Mouse (Mus musculus) liver, embryonic 14.5 days (tissue): ENCODE results near the gene Arfgef2. TPM values are rescaled to one million over a fixed set of nuclear protein-coding genes. Genes with fewer than 3 reads are reported as not detected.

ENCODE experiments used
- ATAC-seq: fragments of 200-750 bp; cut with Nextera tagmentation; 2 replicates; pipeline ENCODE4 v1.8.0; 2017; ENCODE audit warnings: moderate number of reproducible peaks, mild to moderate bottlenecking, moderate library complexity; ENCODE audit not compliant: insufficient read depth
- DNase-seq, 3 experiments: peaks; one replicate each; pipeline ENCODE4 v3.0.0-alpha.2; 2012 to 2013; ENCODE audit warnings: low read depth in 3 of 3, low spot score in 3 of 3
- H3K27ac ChIP-seq: fragments of 300-500 bp; sonication (generic); 2 replicates; pipeline ENCODE4 v1.5.1; 2014; ENCODE audit warnings: moderate library complexity, mild to moderate bottlenecking, control low read depth, inconsistent platforms
- H3K27me3 ChIP-seq: fragments of 300-500 bp; sonication (generic); 2 replicates; pipeline ENCODE4 v1.6.1; 2014; ENCODE audit warnings: mild to moderate bottlenecking, low read length, moderate library complexity; ENCODE audit not compliant: control insufficient read depth, insufficient read depth
- H3K36me3 ChIP-seq: fragments of 300-500 bp; sonication (generic); replicated peaks from 2 replicates; pipeline ENCODE4 v1.6.1; 2014; ENCODE audit warnings: low read depth; ENCODE audit not compliant: control insufficient read depth, insufficient read depth
- H3K4me1 ChIP-seq, 2 experiments: fragments of 200-500 bp in 1 of 2; fragments of 300-500 bp in 1 of 2; sonication (generic) in 1 of 2; replicated peaks; 2 replicates each; pipeline ENCODE4 v1.6.1; 2012 to 2014; ENCODE audit warnings: antibody characterized with exemption in 1 of 2, inconsistent platforms in 1 of 2, low read length in 1 of 2; ENCODE audit not compliant: control insufficient read depth in 2 of 2, insufficient read depth in 2 of 2
- H3K4me2 ChIP-seq: fragments of 300-500 bp; sonication (generic); 2 replicates; pipeline ENCODE4 v1.6.1; 2014; ENCODE audit warnings: low read depth, mild to moderate bottlenecking, control low read depth, moderate library complexity
- H3K4me3 ChIP-seq, 2 experiments: fragments of 200-500 bp in 1 of 2; fragments of 300-500 bp in 1 of 2; sonication (generic) in 1 of 2; 2 replicates each; pipeline ENCODE4 v1.5.1; 2012 to 2014; ENCODE audit warnings: low read depth in 2 of 2, low read length in 2 of 2, mild to moderate bottlenecking in 2 of 2, control low read depth in 1 of 2, inconsistent platforms in 1 of 2, moderate library complexity in 1 of 2; ENCODE audit not compliant: insufficient read depth in 1 of 2
- H3K9ac ChIP-seq: fragments of 300-500 bp; sonication (generic); replicated peaks from 2 replicates; pipeline ENCODE4 v1.6.1; 2014; ENCODE audit warnings: mild to moderate bottlenecking, control low read depth, moderate library complexity
- H3K9me3 ChIP-seq: fragments of 300-500 bp; sonication (generic); 2 replicates; pipeline ENCODE4 v1.6.1; 2016; ENCODE audit warnings: low read length, mixed read lengths; ENCODE audit not compliant: control insufficient read depth
- CTCF ChIP-seq: IDR thresholded peaks from 2 replicates; pipeline ENCODE4 v1.5.1; 2016; ENCODE audit warnings: antibody characterized with exemption, low read depth, control low read depth
- EP300 ChIP-seq: IDR thresholded peaks from 2 replicates; pipeline ENCODE4 v1.6.1; 2016; ENCODE audit warnings: antibody characterized with exemption, low read depth
- WGBS: fragments of 180-500 bp; shearing (Covaris S2); extraction: QIAGEN DNeasy Blood & Tissue Kit; methylation state at CpG from one replicate; pipeline ENCODE4 v1.1.7; 2014; ENCODE audit not compliant: insufficient replicate concordance; 5-methylcytosine and 5-hydroxymethylcytosine counted together
- polyA plus RNA-seq, 2 experiments: library from polyadenylated mRNA; depleted of rRNA in 1 of 2; stranded (reverse) in 1 of 2; unstranded in 1 of 2; fragments of >200 nt; fragmentation: Nextera tagmentation in 1 of 2; extraction: Ambion mirVana in 1 of 2; gene quantifications; 2 replicates each; pipeline versions ENCODE4 v1.2.1 to v1.2.3; 2012 to 2014

The Arfgef2 gene
- polyA plus RNA-seq, 2 experiments = 4.8 to 5.5 TPM

DNA sequence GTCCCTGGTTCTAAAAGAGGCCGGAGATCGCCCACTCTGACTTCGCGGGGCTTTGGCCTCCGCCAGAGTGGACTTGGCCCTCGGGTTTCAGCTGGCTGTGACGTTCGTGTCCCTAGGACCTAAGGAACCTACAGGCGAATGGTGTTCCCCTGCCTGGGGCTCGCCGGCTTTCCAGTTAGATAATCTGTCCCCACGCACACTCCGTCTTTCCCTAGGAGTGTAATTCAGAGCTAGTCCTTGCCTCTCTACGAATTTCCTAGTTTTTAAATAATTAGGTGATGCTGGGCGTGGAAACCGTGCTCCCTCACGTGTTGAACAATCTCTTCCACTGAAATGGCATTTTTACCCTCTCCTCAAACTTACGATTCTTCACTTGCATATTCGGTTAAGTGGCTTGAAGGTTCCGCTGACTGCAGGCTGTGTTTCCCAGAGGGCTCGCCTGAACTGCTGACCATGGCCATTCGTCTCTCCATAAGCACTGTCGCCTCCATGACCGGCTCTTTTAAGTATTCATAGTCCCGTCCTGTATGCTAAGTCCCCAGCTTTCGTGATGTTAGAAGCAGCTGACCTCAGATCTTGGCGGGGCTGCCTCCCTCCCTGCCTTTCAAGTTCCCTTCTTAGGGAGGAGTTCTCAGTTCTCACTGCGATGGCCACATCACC, 101.3 kb downstream of the Arfgef2 start:
- H3K27me3 ChIP-seq = no peaks in the 10 kb centered on the region
- DNase-seq (peak in 2 of 3 experiments; percentile 28 to 37), ATAC-seq (peak; percentile 42)
- peak overlapping the region; percentile 92 for H3K9ac ChIP-seq
- peaks cover 8% of the 10 kb centered on the region for H3K36me3 ChIP-seq
- TF ChIP-seq EP300 (no peak), CTCF (no peak)
- WGBS = under 1% methylated on average over 28 of the region's 28 CpGs
- peak overlapping the region; percentile 48 for H3K27ac ChIP-seq
- H3K9me3 ChIP-seq = no peaks in the 10 kb centered on the region
- H3K4me1 ChIP-seq = peaks cover 7 to 11% of the 10 kb centered on the region in 2 experiments; a peak in 3 of 4 replicates
- peak overlapping the region; percentile 67 to 69 for H3K4me3 ChIP-seq
- peak overlapping the region; percentile 82 for H3K4me2 ChIP-seq

DNA sequence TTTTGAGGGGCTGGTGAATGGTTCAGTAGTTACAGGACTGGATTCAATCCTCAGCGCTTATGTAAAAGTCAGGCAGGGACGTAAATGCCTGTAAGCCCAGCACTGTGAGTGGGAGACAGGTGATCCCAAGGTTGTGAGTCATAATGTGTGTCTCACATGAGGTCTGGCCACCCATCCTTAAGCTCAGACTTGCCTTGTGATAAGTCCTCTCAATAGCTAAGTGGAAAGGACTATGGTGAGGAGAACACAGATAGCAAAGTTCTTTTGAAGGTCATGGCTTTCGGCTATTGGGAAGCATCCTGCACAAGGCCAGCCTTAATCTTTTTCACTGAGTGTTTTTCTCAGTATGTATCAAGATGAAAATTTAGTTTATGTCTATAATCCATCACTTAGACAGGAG, 104.3 kb downstream of the Arfgef2 start:
- peaks cover 8% of the 10 kb centered on the region for H3K36me3 ChIP-seq
- H3K4me3 ChIP-seq = no peak overlapping the region
- no peaks in the 10 kb centered on the region for H3K9me3 ChIP-seq
- DNase-seq = no peak
- ATAC-seq = no peak
- H3K27ac ChIP-seq = no peak overlapping the region
- no peak overlapping the region for H3K4me2 ChIP-seq
- TF ChIP-seq EP300 (no peak), CTCF (no peak)
- H3K27me3 ChIP-seq = no peaks in the 10 kb centered on the region
- WGBS = 87% methylated on average over 3 of the region's 3 CpGs
- H3K4me1 ChIP-seq = peaks cover 7 to 9% of the 10 kb centered on the region in 2 experiments; a peak in 3 of 4 replicates
- H3K9ac ChIP-seq = no peak overlapping the region

DNA sequence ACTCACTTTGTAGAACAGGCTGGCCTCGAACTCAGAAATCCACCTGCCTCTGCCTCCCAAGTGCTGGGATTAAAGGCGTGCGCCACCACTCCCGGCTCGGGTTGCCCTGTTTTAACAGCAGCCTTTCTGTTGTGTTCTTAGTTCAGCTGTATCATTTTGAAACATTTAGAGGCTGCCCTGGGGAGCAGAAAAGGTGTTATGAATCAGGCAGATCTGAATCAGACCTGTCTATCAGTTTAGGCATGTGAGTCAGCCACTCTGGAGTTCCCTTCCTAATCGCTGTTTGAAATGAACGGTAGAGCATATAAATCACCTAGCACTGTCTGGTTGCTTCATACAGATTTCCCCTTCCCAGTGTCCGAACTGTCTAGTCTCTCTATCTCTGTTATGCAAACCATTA, 105.1 kb downstream of the Arfgef2 start:
- Histone ChIP-seq H3K27me3 (no peaks in the 10 kb centered on the region), H3K9ac (no peak overlapping the region), H3K4me2 (no peak overlapping the region), H3K27ac (no peak overlapping the region), H3K4me3 (no peak overlapping the region), H3K36me3 (peaks cover 8% of the 10 kb centered on the region), H3K9me3 (no peaks in the 10 kb centered on the region), H3K4me1 (peaks cover 3 to 5% of the 10 kb centered on the region in 2 experiments; a peak in 3 of 4 replicates)
- DNase-seq (no peak), ATAC-seq (no peak)
- 80% methylated on average over 8 of the region's 8 CpGs for WGBS
- TF ChIP-seq EP300 (no peak), CTCF (no peak)

- Histone ChIP-seq H3K27me3 (no peaks in the 10 kb centered on the region), H3K9me3 (no peaks in the 10 kb centered on the region), H3K4me1 (no peaks in the 10 kb centered on the region), H3K36me3 (peaks cover 63% of the 10 kb centered on the region), H3K9ac (no peak overlapping the region), H3K4me3 (no peak overlapping the region; a peak in 1 of 4 replicates), H3K27ac (no peak overlapping the region), H3K4me2 (peak overlapping the region; percentile 0; the same call in 1 of the 2 replicates)
- ATAC-seq (peak; percentile 72; the same call in 1 of the 2 replicates), DNase-seq (peak in 1 of 3 experiments; percentile 30)
- 45% methylated on average over 2 of the region's 2 CpGs for WGBS
- TF ChIP-seq CTCF (no peak), EP300 (no peak)
These were observed 118.6 kb downstream of the Arfgef2 start for GRCm38 (mm10) chr2:166923971-166924370.

GRCm38 (mm10) chr2:166933943-166934342, 128.6 kb downstream of the Arfgef2 start:
- no peak for TF ChIP-seq EP300
- Histone ChIP-seq H3K27ac (no peak overlapping the region), H3K4me3 (no peak overlapping the region), H3K4me1 (no peaks in the 10 kb centered on the region), H3K9ac (no peak overlapping the region), H3K4me2 (no peak overlapping the region), H3K27me3 (no peaks in the 10 kb centered on the region), H3K9me3 (no peaks in the 10 kb centered on the region), H3K36me3 (peaks cover 71% of the 10 kb centered on the region)
- no peak for ATAC-seq
- no peak for DNase-seq
- 77% methylated on average over 6 of the region's 6 CpGs for WGBS
